Mouse (Mus musculus) lung, postnatal 0 days (tissue): ENCODE measurements around the gene B130006D01Rik. TPM values are rescaled to one million over a fixed set of nuclear protein-coding genes. Genes with fewer than 3 reads are reported as not detected.
A peak's percentile ranks its signal among the peaks of the same experiment; 100 is the strongest.

Source experiments
- ATAC-seq: fragments of 200-750 bp; cut with Nextera tagmentation; 2 replicates; pipeline ENCODE4 v1.8.0; 2017; ENCODE audit warnings: moderate library complexity
- DNase-seq: peaks from one replicate; pipeline ENCODE4 v3.0.0-alpha.2; 2016; ENCODE audit warnings: low spot score
- H3K27ac ChIP-seq: fragments of 300-500 bp; sonication (generic); 2 replicates; pipeline ENCODE4 v1.5.1; 2014; ENCODE audit warnings: antibody characterized with exemption, mild to moderate bottlenecking, low read length, mixed read lengths
- H3K27me3 ChIP-seq: fragments of 300-500 bp; sonication (generic); replicated peaks from 2 replicates; pipeline ENCODE4 v1.6.1; 2014; ENCODE audit warnings: low read length, mixed read lengths; ENCODE audit not compliant: insufficient read depth
- H3K36me3 ChIP-seq: fragments of 300-500 bp; sonication (generic); 2 replicates; pipeline ENCODE4 v1.6.1; 2014; ENCODE audit warnings: low read length, mixed read lengths; ENCODE audit not compliant: insufficient read depth
- H3K4me1 ChIP-seq: fragments of 300-500 bp; sonication (generic); 2 replicates; pipeline ENCODE4 v1.6.1; 2014; ENCODE audit warnings: antibody characterized with exemption, low read depth, low read length, mixed read lengths; ENCODE audit not compliant: insufficient read depth
- H3K4me2 ChIP-seq: fragments of 300-500 bp; sonication (generic); replicated peaks from 2 replicates; pipeline ENCODE4 v1.6.1; 2014; ENCODE audit warnings: low read depth, mild to moderate bottlenecking, low read length, moderate library complexity, mixed read lengths
- H3K4me3 ChIP-seq: fragments of 300-500 bp; sonication (generic); 2 replicates; pipeline ENCODE4 v1.5.1; 2014; ENCODE audit warnings: low read depth, low read length
- H3K9ac ChIP-seq: fragments of 300-500 bp; sonication (generic); replicated peaks from 2 replicates; pipeline ENCODE4 v1.6.1; 2014; ENCODE audit warnings: low read depth, mild to moderate bottlenecking
- H3K9me3 ChIP-seq: fragments of 300-500 bp; sonication (generic); 2 replicates; pipeline ENCODE4 v1.6.1; 2016; ENCODE audit warnings: low read length, mixed read lengths
- CTCF ChIP-seq: IDR thresholded peaks from 2 replicates; pipeline ENCODE4 v1.5.1; 2016; ENCODE audit warnings: antibody characterized with exemption, mild to moderate bottlenecking
- EP300 ChIP-seq: IDR thresholded peaks from 2 replicates; pipeline ENCODE4 v1.6.1; 2016; ENCODE audit warnings: antibody characterized with exemption, mild to moderate bottlenecking, control low read depth
- WGBS: fragments of 180-500 bp; shearing (Covaris S2); extraction: QIAGEN DNeasy Blood & Tissue Kit; methylation state at CpG from one replicate; pipeline ENCODE4 v1.1.7; 2014; 5-methylcytosine and 5-hydroxymethylcytosine counted together
- polyA plus RNA-seq: library from polyadenylated mRNA; unstranded; fragments of >200 nt; fragmentation: Nextera tagmentation; extraction: Ambion mirVana; gene quantifications from 2 replicates; pipeline ENCODE4 v1.2.1, GENCODE M21; 2015

Gene B130006D01Rik
- polyA plus RNA-seq = 0.42 and 0.61 TPM in 2 replicates

GRCm38 (mm10) chr11:95723287-95723686 is at the start of gene B130006D01Rik:
Gene B130006D01Rik (plus strand): TSS chr11:95723587.
- 80% methylated on average over 5 of the region's 5 CpGs for WGBS
- Histone ChIP-seq H3K4me2 (no peak within 1 kb of the TSS), H3K27me3 (no peaks in the 10 kb centered on the region)

GRCm38 (mm10) chr11:95675498-95675897 is 47.9 kb upstream of the B130006D01Rik start:
- no peaks in the 10 kb centered on the region for H3K27me3 ChIP-seq
- no peak for TF ChIP-seq CTCF
- TF ChIP-seq EP300 = no peak
- no peak overlapping the region for H3K9ac ChIP-seq
- H3K4me1 ChIP-seq = no peaks in the 10 kb centered on the region
- no peak overlapping the region for H3K4me3 ChIP-seq
- no peaks in the 10 kb centered on the region for H3K9me3 ChIP-seq
- H3K36me3 ChIP-seq = peaks cover 18% of the 10 kb centered on the region; the same call in 1 of the 2 replicates
- ATAC-seq (no peak), DNase-seq (no peak)
- no peak overlapping the region for H3K4me2 ChIP-seq
- WGBS = 84% methylated on average over 14 of the region's 14 CpGs
- no peak overlapping the region for H3K27ac ChIP-seq

More at GRCm38 (mm10) chr11:95723287-95723686, at the start of gene B130006D01Rik:
- H3K27ac ChIP-seq = no peak within 1 kb of the TSS
- DNase-seq (no peak), ATAC-seq (no peak)
- H3K9ac ChIP-seq = no peak within 1 kb of the TSS
- no peaks in the 10 kb centered on the region for H3K36me3 ChIP-seq
- no peaks in the 10 kb centered on the region for H3K4me1 ChIP-seq
- no peak within 1 kb of the TSS for H3K4me3 ChIP-seq
- TF ChIP-seq EP300 = no peak
- TF ChIP-seq CTCF = no peak
- no peaks in the 10 kb centered on the region for H3K9me3 ChIP-seq

- no peak overlapping the region for H3K9ac ChIP-seq
- WGBS = 20% methylated on average over 6 of the region's 6 CpGs
- H3K4me3 ChIP-seq = no peak overlapping the region
- H3K27me3 ChIP-seq = no peaks in the 10 kb centered on the region
- ATAC-seq = no peak
- H3K9me3 ChIP-seq = no peaks in the 10 kb centered on the region
- H3K4me2 ChIP-seq = no peak overlapping the region
- H3K27ac ChIP-seq = no peak overlapping the region
- H3K4me1 ChIP-seq = no peaks in the 10 kb centered on the region
- peak; percentile 25; the same call in 1 of the 2 replicates for TF ChIP-seq CTCF
- no peak for TF ChIP-seq EP300
- no peak for DNase-seq
- peaks cover 17% of the 10 kb centered on the region; the same call in 1 of the 2 replicates for H3K36me3 ChIP-seq
Observed at GRCm38 (mm10) chr11:95676307-95676706, 47.1 kb upstream of the B130006D01Rik start.

DNA sequence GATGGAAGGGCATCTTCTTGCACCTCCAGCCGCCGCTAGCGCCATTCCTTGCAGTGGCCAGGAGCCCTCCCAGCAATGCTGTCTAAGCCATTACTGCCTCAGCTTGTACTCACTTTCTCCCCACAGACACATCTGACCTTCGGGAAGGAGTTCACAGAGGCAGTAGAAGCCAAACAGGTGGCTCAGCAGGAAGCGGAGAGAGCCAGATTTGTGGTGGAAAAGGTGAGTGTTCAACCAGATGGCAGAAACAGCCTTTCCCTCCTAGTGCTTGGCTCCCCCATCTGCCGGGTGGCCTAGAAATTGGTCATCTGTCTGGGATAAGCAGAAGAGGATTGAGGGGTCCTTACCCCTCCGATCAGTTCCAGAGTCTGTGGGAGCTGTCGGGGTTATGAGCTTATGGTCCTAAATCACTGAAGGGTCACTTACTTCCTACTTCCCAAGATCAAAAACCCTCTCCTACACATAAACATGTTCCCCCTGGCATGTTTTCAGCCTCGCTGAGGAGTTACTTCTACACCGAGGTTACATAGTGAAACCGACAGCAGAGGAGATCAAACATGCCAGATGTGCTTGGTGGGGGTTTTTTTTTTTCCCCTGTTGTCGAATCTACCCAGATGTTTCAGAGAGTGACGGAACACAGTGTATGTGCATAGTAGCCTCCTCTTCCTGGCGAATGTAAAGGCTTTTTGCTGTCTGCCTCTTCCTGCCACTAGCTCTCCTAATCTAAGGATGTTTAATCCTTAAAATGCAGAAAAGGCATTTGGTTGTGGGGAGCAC is 45.3 kb upstream of the B130006D01Rik start:
- H3K36me3 ChIP-seq = peaks cover 14% of the 10 kb centered on the region; the same call in 1 of the 2 replicates
- TF ChIP-seq CTCF (no peak), EP300 (no peak)
- H3K27me3 ChIP-seq = no peaks in the 10 kb centered on the region
- H3K9ac ChIP-seq = no peak overlapping the region
- H3K4me1 ChIP-seq = no peaks in the 10 kb centered on the region
- ATAC-seq (no peak), DNase-seq (no peak)
- no peak overlapping the region for H3K27ac ChIP-seq
- H3K4me2 ChIP-seq = no peak overlapping the region
- H3K9me3 ChIP-seq = no peaks in the 10 kb centered on the region
- no peak overlapping the region for H3K4me3 ChIP-seq
- WGBS = 83% methylated on average over 14 of the region's 14 CpGs

DNA sequence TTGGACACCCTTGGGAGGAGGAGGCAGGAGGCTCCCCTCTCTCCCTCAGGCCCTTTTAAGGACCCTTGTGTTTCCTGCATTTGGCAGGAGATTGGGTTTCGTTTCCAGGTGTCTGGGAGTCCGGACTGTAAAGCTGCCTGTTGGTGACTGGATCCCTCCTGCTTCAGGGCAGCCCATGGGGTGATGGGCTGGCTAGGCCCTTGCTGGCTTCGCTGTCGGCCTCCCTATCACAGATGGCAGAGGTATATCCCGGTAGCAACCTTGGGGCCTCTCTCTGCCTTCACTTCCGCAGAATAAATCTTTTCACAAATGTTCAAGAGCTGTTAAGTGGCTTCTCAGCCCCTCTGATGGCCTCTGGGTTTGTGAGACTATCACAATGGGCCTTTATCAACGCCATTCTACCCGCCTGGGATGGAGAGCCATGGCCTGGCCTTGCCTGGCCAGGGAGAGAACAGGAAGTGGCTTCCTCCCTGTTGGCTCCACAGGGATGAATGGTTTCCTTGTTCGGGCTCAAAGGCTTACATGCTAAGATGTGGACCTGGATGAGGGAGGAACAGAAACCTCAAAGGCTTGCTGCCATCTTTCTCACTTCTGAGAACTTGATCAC is 41.3 kb upstream of the B130006D01Rik start:
- Histone ChIP-seq H3K27me3 (no peaks in the 10 kb centered on the region), H3K36me3 (peaks cover 11% of the 10 kb centered on the region; the same call in 1 of the 2 replicates), H3K4me3 (no peak overlapping the region), H3K27ac (no peak overlapping the region), H3K4me1 (no peaks in the 10 kb centered on the region), H3K9me3 (no peaks in the 10 kb centered on the region), H3K9ac (no peak overlapping the region), H3K4me2 (no peak overlapping the region)
- ATAC-seq = no peak
- 52% methylated on average over 9 of the region's 9 CpGs for WGBS
- DNase-seq = no peak
- no peak for TF ChIP-seq CTCF
- TF ChIP-seq EP300 = no peak

- H3K9me3 ChIP-seq = no peaks in the 10 kb centered on the region
- H3K36me3 ChIP-seq = peaks cover 4% of the 10 kb centered on the region; the same call in 1 of the 2 replicates
- no peaks in the 10 kb centered on the region for H3K4me1 ChIP-seq
- H3K4me3 ChIP-seq = no peak overlapping the region
- no peak overlapping the region for H3K4me2 ChIP-seq
- H3K9ac ChIP-seq = no peak overlapping the region
- TF ChIP-seq CTCF = no peak
- H3K27me3 ChIP-seq = no peaks in the 10 kb centered on the region
- DNase-seq (no peak), ATAC-seq (no peak)
- 76% methylated on average over 3 of the region's 3 CpGs for WGBS
- H3K27ac ChIP-seq = no peak overlapping the region
Observed at GRCm38 (mm10) chr11:95682946-95683345, 40.4 kb upstream of the B130006D01Rik start.
